Mouse (Mus musculus) heart, embryonic 16.5 days (tissue): ENCODE results near the gene Adck1. TPM values are rescaled to one million over a fixed set of nuclear protein-coding genes. Genes with fewer than 3 reads are reported as not detected.
"Not testable (repeated sequence)": the region's sequence is repeated elsewhere in the genome, so short reads cannot be mapped to it uniquely, and the experiment has no call there.

Experiments used
- ATAC-seq: fragments of 200-750 bp; cut with Nextera tagmentation; replicated peaks from 2 replicates; pipeline ENCODE4 v1.8.0; 2017; ENCODE audit warnings: moderate number of reproducible peaks; ENCODE audit not compliant: insufficient read depth, low FRiP score; ENCODE audit errors: extremely low read depth
- H3K27ac ChIP-seq: fragments of 300-500 bp; sonication (generic); 2 replicates; pipeline ENCODE4 v1.5.1; 2014; ENCODE audit warnings: mild to moderate bottlenecking, low read length, control low read depth, moderate library complexity
- H3K27me3 ChIP-seq: fragments of 300-500 bp; sonication (generic); 2 replicates; pipeline ENCODE4 v1.6.1; 2014; ENCODE audit warnings: low read length, mixed read lengths; ENCODE audit not compliant: control insufficient read depth, insufficient read depth
- H3K36me3 ChIP-seq: fragments of 300-500 bp; sonication (generic); 2 replicates; pipeline ENCODE4 v1.6.1; 2014; ENCODE audit not compliant: control insufficient read depth, insufficient read depth
- H3K4me1 ChIP-seq: fragments of 300-500 bp; sonication (generic); 2 replicates; pipeline ENCODE4 v1.6.1; 2014; ENCODE audit warnings: low read length, mixed read lengths; ENCODE audit not compliant: control insufficient read depth, insufficient read depth
- H3K4me2 ChIP-seq: fragments of 300-500 bp; sonication (generic); 2 replicates; pipeline ENCODE4 v1.6.1; 2014; ENCODE audit warnings: low read depth, mild to moderate bottlenecking, control low read depth, low read length
- H3K4me3 ChIP-seq: fragments of 300-500 bp; sonication (generic); 2 replicates; pipeline ENCODE4 v1.5.1; 2014; ENCODE audit warnings: mild to moderate bottlenecking, control low read depth, low read length
- H3K9ac ChIP-seq: fragments of 300-500 bp; sonication (generic); 2 replicates; pipeline ENCODE4 v1.6.1; 2014; ENCODE audit warnings: low read length, control low read depth
- H3K9me3 ChIP-seq: fragments of 300-500 bp; sonication (generic); replicated peaks from 2 replicates; pipeline ENCODE4 v1.6.1; 2016; ENCODE audit warnings: low read length; ENCODE audit not compliant: control insufficient read depth
- WGBS: fragments of 180-500 bp; shearing (Covaris S2); extraction: QIAGEN DNeasy Blood & Tissue Kit; methylation state at CpG from one replicate; pipeline ENCODE4 v1.1.7; 2014; 5-methylcytosine and 5-hydroxymethylcytosine counted together
- polyA plus RNA-seq: library from polyadenylated mRNA; unstranded; fragments of >200 nt; fragmentation: Nextera tagmentation; extraction: Ambion mirVana; gene quantifications from 2 replicates; pipeline ENCODE4 v1.2.1, GENCODE M21; 2015

The Adck1 gene
- 21.8 and 23.4 TPM in 2 replicates for polyA plus RNA-seq

- WGBS: under 1% methylated on average over 38 of the region's 38 CpGs
- H3K4me3 ChIP-seq: peak within 1 kb of the TSS; percentile 90
- H3K9ac ChIP-seq: peak within 1 kb of the TSS; percentile 91
- no peaks in the 10 kb centered on the region for H3K9me3 ChIP-seq
- H3K36me3 ChIP-seq: no peaks in the 10 kb centered on the region
- peak within 1 kb of the TSS; percentile 87 for H3K4me2 ChIP-seq
- peak; percentile 96 for ATAC-seq
- H3K27ac ChIP-seq: peak within 1 kb of the TSS; percentile 78
- H3K27me3 ChIP-seq: no peaks in the 10 kb centered on the region
- H3K4me1 ChIP-seq: peaks cover 4% of the 10 kb centered on the region; the same call in 1 of the 2 replicates
Observed at GRCm38 (mm10) chr12:88360441-88361119, at the start of gene Adck1. Gene Adck1, plus strand, starts transcription at chr12:88360554.

- Histone ChIP-seq H3K4me3 (no peak overlapping the region), H3K27me3 (no peaks in the 10 kb centered on the region), H3K9me3 (no peaks in the 10 kb centered on the region; the same call in 1 of the 2 replicates), H3K9ac (no peak overlapping the region), H3K27ac (no peak overlapping the region), H3K4me2 (no peak overlapping the region), H3K4me1 (no peaks in the 10 kb centered on the region), H3K36me3 (no peaks in the 10 kb centered on the region)
- ATAC-seq: no peak
- WGBS: 52% methylated on average over 3 of the region's 3 CpGs
Observed at GRCm38 (mm10) chr12:88314556-88314955, 45.8 kb upstream of the Adck1 start.

DNA sequence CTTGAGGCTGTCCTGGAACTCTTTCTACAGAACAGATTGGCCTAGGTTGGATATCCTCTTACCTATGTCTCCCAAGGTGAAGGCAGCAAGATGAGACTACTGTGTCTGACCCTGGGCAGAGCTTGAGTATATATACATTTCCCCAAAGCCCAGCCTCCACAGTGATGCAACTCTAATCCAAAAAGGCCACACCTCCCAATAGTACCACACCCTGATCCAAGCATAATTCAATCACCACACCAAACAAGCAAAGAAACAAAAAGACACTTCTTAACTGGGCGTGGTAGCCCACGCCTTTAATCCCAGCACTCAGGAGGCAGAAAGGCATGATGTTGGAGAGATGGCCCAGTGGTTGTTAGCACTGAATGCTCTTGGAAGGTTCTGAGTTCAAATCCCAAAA, 36.4 kb upstream of the Adck1 start, which contains the start of gene Gm5039:
Gene Gm5039 (minus strand): TSS at position 101 of the 400 bp plus-strand sequence.
- not testable (repeated sequence) for H3K4me3 ChIP-seq, H3K4me1 ChIP-seq, ATAC-seq, H3K9me3 ChIP-seq, H3K27ac ChIP-seq, H3K27me3 ChIP-seq, H3K9ac ChIP-seq, H3K4me2 ChIP-seq, H3K36me3 ChIP-seq
- 73% methylated on average over 2 of the region's 2 CpGs for WGBS

DNA sequence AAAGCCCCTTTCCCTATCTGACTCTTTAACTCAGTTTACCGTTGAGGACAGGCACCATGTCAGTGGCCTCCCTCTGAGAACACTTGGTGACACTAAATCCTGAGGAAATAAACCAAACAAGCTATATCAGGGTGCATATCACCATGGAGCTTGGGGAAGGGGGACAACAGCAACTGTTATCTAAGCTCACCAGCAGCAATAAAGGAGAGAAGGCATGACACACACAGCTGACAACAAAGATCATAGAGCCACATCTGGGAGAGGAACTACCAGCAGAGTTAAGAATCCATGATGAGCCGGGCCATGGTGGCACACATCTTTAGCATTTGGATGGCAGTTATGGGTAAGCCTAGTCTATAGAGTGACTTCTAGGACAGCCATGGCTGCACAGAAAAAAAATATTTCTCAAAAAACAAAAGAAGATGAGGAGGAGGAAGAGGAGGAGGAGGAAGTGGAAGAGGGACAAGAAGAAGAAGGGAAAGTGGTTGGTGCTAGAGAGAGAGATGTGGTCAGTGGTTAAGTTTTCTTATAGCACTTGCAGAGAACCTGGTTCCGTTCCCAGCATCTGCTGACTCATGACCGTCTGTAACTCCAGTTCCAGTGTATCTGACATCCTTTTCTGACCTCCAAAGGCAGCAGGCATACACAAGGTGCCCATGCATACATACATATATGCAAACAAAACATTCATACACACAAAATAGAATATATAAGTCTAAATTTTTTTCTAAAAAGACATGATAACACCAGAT, 23.5 kb upstream of the Adck1 start:
- not testable (repeated sequence) for H3K9me3 ChIP-seq, H3K4me2 ChIP-seq, ATAC-seq, H3K36me3 ChIP-seq, H3K27me3 ChIP-seq, H3K27ac ChIP-seq, H3K9ac ChIP-seq, H3K4me3 ChIP-seq, H3K4me1 ChIP-seq
- WGBS: 54% methylated on average over 4 of the region's 4 CpGs

GRCm38 (mm10) chr12:88341286-88341685, 19.1 kb upstream of the Adck1 start:
- not testable (repeated sequence) for H3K9ac ChIP-seq, H3K4me1 ChIP-seq, H3K4me2 ChIP-seq, H3K4me3 ChIP-seq, ATAC-seq, H3K9me3 ChIP-seq, H3K27ac ChIP-seq, H3K27me3 ChIP-seq, H3K36me3 ChIP-seq
- WGBS: 56% methylated on average over 2 of the region's 2 CpGs

DNA sequence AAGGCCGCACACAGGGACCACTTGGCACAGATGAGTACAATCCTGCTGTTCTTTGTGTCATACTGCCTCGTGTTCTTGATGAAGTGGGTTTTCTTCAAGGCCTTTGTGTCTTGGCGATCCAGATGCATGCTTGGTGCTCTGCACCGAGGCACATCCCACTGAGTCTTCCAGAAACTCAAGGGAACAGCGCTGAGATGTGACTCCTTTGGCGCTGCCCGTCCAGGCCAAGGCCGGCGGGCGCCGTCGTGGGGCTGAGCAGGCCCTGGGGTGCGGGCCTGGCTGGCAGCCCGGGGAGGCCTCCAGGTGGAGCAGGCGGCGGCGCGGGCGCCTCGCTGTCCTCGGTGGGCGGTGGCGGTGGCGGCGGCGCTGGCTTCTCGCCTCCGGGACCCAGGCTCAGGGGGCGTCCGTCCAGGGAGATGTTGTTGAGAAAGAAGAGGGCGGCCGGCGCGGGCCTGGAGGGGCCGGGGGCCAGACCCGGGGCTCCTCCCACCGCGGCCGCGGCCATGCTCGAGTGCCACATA, 6.1 kb upstream of the Adck1 start:
- H3K4me2 ChIP-seq: peak overlapping the region; percentile 77
- H3K27ac ChIP-seq: no peak overlapping the region
- H3K9me3 ChIP-seq: no peaks in the 10 kb centered on the region
- H3K4me1 ChIP-seq: 0 out of 2 replicates have a peak, but pooled peaks cover 2% of the 10 kb centered on the region
- WGBS: 12% methylated on average over 41 of the region's 41 CpGs
- no peaks in the 10 kb centered on the region for H3K27me3 ChIP-seq
- H3K4me3 ChIP-seq: peak overlapping the region; percentile 52
- H3K9ac ChIP-seq: peak overlapping the region; percentile 66
- H3K36me3 ChIP-seq: no peaks in the 10 kb centered on the region
- 0 out of 2 replicates have a peak, but pooled peaks have one; percentile 52 for ATAC-seq

DNA sequence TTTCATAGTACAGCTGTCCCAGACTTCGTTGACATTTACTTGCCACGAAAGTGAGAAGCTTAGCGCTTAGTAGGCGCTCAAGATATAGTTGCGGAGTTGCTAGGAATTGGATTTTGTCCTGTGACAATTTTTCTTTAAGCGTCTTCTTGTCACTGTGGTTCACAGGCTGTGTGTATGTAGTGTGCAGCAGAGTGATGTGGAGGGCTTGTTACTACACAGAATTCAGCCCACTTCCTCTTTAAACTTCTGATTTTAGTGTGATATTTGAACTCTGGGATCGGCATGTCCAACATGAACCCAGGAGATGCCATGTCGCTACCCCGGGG, 729 bp downstream of the Adck1 start:
- peak overlapping the region; percentile 78 for H3K27ac ChIP-seq
- ATAC-seq: no peak
- peak overlapping the region; percentile 91 for H3K9ac ChIP-seq
- peak overlapping the region; percentile 90 for H3K4me3 ChIP-seq
- 41% methylated on average over 9 of the region's 9 CpGs for WGBS
- H3K4me1 ChIP-seq: peaks cover 4% of the 10 kb centered on the region; the same call in 1 of the 2 replicates
- no peaks in the 10 kb centered on the region for H3K36me3 ChIP-seq
- H3K4me2 ChIP-seq: peak overlapping the region; percentile 87
- no peaks in the 10 kb centered on the region for H3K9me3 ChIP-seq
- H3K27me3 ChIP-seq: no peaks in the 10 kb centered on the region

DNA sequence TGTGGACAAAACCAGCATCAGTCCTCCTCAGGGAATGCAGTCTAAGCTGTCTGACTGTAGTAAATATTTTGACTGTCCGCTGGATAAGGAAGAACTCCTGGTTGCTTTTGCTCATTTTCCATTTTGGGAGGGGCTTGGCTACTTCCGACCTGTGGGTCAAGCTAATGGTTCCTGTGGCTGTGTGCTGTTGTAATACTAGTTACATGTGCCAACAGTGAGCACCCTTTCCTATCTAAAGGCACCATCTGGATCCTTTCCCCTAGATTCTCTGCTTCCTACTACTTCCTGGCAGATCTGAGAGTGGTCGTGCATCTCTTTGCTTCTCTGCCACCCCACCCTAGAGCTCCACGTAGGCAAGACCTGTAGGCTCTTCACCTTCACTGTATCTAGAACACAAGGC, 7.3 kb downstream of the Adck1 start:
- no peaks in the 10 kb centered on the region for H3K36me3 ChIP-seq
- H3K9ac ChIP-seq: no peak overlapping the region
- H3K4me1 ChIP-seq: no peaks in the 10 kb centered on the region
- H3K4me2 ChIP-seq: no peak overlapping the region
- no peak for ATAC-seq
- no peaks in the 10 kb centered on the region for H3K27me3 ChIP-seq
- no peak overlapping the region for H3K4me3 ChIP-seq
- no peak overlapping the region for H3K27ac ChIP-seq
- no peaks in the 10 kb centered on the region for H3K9me3 ChIP-seq
- 73% methylated on average over 4 of the region's 4 CpGs for WGBS

DNA sequence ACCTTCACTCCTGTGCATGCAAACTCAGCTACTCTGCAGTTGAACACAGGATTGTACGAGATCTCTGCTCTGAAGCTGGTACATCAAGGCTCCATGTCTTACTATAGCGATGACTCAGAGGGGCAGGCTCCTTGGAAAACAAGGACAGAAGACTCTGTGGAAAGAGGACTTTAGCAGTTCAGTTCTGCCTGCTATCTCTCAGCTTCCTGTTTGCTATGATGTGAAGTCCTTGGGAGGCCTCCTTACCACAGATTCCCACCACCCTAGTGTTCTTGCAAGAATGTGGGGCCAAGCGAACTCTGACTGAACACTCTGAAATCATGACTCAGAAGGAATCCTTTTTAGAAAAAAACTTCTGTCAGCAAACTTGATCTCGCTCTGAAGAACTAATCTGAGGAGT, 8.3 kb downstream of the Adck1 start:
- ATAC-seq: no peak; the same call in 1 of the 2 replicates
- WGBS: 68% methylated on average over 4 of the region's 4 CpGs
- H3K4me3 ChIP-seq: no peak overlapping the region

More for the DNA sequence above, 8.3 kb downstream of the Adck1 start:
- H3K9ac ChIP-seq: no peak overlapping the region
- no peaks in the 10 kb centered on the region for H3K9me3 ChIP-seq
- H3K4me2 ChIP-seq: no peak overlapping the region
- no peaks in the 10 kb centered on the region for H3K27me3 ChIP-seq
- no peaks in the 10 kb centered on the region for H3K4me1 ChIP-seq
- H3K36me3 ChIP-seq: no peaks in the 10 kb centered on the region
- no peak overlapping the region for H3K27ac ChIP-seq
